Mouse (Mus musculus): Measurements from ENCODE around the gene Trabd2b. TPM values are rescaled to one million over a fixed set of nuclear protein-coding genes. Genes with fewer than 3 reads are reported as not detected.

Gene Trabd2b
- polyA plus RNA-seq, 1 experiment from 2014 or later = 2.4 TPM

GRCm38 (mm10) chr4:114405682-114406354 is 706 bp upstream of the Trabd2b start:
- H3K27me3 ChIP-seq (replicated peaks; ENCODE audit: insufficient read depth, low read length) = peaks cover 8% of the 10 kb centered on the region; the same call in 1 of the 2 replicates
- under 1% methylated on average over 15 of the region's 74 CpGs for WGBS
- peak overlapping the region; percentile 92 for H3K4me2 ChIP-seq (replicated peaks; ENCODE audit: low read depth, low read length)
- ATAC-seq = peak; percentile 89
- DNase-seq (ENCODE audit: low spot score) = peak; percentile 95
- peak overlapping the region; percentile 52 for H3K9ac ChIP-seq (replicated peaks; ENCODE audit: low read depth)
- TF ChIP-seq CTCF (IDR thresholded peaks at IDR 0.05) = peak; percentile 99
- no peak for TF ChIP-seq EP300 (IDR thresholded peaks at IDR 0.05)
- no peaks in the 10 kb centered on the region for H3K36me3 ChIP-seq (ENCODE audit: insufficient read depth, low read length)
- peak overlapping the region; percentile 63 for H3K4me3 ChIP-seq (ENCODE audit: low read depth, low read length)
- H3K9me3 ChIP-seq (ENCODE audit: low read length) = no peaks in the 10 kb centered on the region
- 0 out of 2 replicates have a peak, but pooled peaks cover 2% of the 10 kb centered on the region for H3K4me1 ChIP-seq (ENCODE audit: insufficient read depth, low read depth, low read length)
- H3K27ac ChIP-seq (ENCODE audit: low read length) = peak overlapping the region; percentile 84

- Histone ChIP-seq H3K4me2 (replicated peaks; ENCODE audit: low read depth, low read length) (peak overlapping the region; percentile 92; the same call in 1 of the 2 replicates), H3K36me3 (ENCODE audit: insufficient read depth, low read length) (no peaks in the 10 kb centered on the region), H3K27ac (ENCODE audit: low read length) (no peak overlapping the region), H3K4me1 (ENCODE audit: insufficient read depth, low read depth, low read length) (0 out of 2 replicates have a peak, but pooled peaks cover 2% of the 10 kb centered on the region), H3K9me3 (ENCODE audit: low read length) (no peaks in the 10 kb centered on the region), H3K9ac (replicated peaks; ENCODE audit: low read depth) (no peak overlapping the region), H3K4me3 (ENCODE audit: low read depth, low read length) (no peak overlapping the region), H3K27me3 (replicated peaks; ENCODE audit: insufficient read depth, low read length) (peaks cover 8% of the 10 kb centered on the region; the same call in 1 of the 2 replicates)
- ATAC-seq (no peak), DNase-seq (ENCODE audit: low spot score) (no peak)
- WGBS = 49% methylated on average over 3 of the region's 3 CpGs
- TF ChIP-seq CTCF (IDR thresholded peaks at IDR 0.05) = no peak
- TF ChIP-seq EP300 (IDR thresholded peaks at IDR 0.05) = no peak
Observed at GRCm38 (mm10) chr4:114407516-114407915, 992 bp downstream of the Trabd2b start.

- H3K4me2 ChIP-seq (replicated peaks; ENCODE audit: low read depth, low read length) = no peak overlapping the region
- no peak for TF ChIP-seq CTCF (IDR thresholded peaks at IDR 0.05)
- TF ChIP-seq EP300 (IDR thresholded peaks at IDR 0.05) = no peak
- 0 out of 2 replicates have a peak, but pooled peaks cover 2% of the 10 kb centered on the region for H3K4me1 ChIP-seq (ENCODE audit: insufficient read depth, low read depth, low read length)
- peaks cover 8% of the 10 kb centered on the region; the same call in 1 of the 2 replicates for H3K27me3 ChIP-seq (replicated peaks; ENCODE audit: insufficient read depth, low read length)
- no peak for ATAC-seq
- H3K36me3 ChIP-seq (ENCODE audit: insufficient read depth, low read length) = no peaks in the 10 kb centered on the region
- no peak overlapping the region for H3K4me3 ChIP-seq (ENCODE audit: low read depth, low read length)
- no peak overlapping the region for H3K27ac ChIP-seq (ENCODE audit: low read length)
- no peaks in the 10 kb centered on the region for H3K9me3 ChIP-seq (ENCODE audit: low read length)
- H3K9ac ChIP-seq (replicated peaks; ENCODE audit: low read depth) = no peak overlapping the region
- 95% methylated on average over 2 of the region's 2 CpGs for WGBS
- no peak for DNase-seq (ENCODE audit: low spot score)
Observed at GRCm38 (mm10) chr4:114408298-114408697, 1.8 kb downstream of the Trabd2b start.

GRCm38 (mm10) chr4:114408890-114409480 is 2.5 kb downstream of the Trabd2b start:
- Histone ChIP-seq H3K4me1 (ENCODE audit: insufficient read depth, low read depth, low read length) (0 out of 2 replicates have a peak, but pooled peaks cover 2% of the 10 kb centered on the region), H3K27me3 (replicated peaks; ENCODE audit: insufficient read depth, low read length) (peaks cover 8% of the 10 kb centered on the region; the same call in 1 of the 2 replicates), H3K4me3 (ENCODE audit: low read depth, low read length) (no peak overlapping the region), H3K27ac (ENCODE audit: low read length) (no peak overlapping the region), H3K4me2 (replicated peaks; ENCODE audit: low read depth, low read length) (no peak overlapping the region), H3K36me3 (ENCODE audit: insufficient read depth, low read length) (no peaks in the 10 kb centered on the region), H3K9me3 (ENCODE audit: low read length) (no peaks in the 10 kb centered on the region), H3K9ac (replicated peaks; ENCODE audit: low read depth) (no peak overlapping the region)
- ATAC-seq = no peak
- no peak for TF ChIP-seq CTCF (IDR thresholded peaks at IDR 0.05)
- no peak for TF ChIP-seq EP300 (IDR thresholded peaks at IDR 0.05)
- no peak for DNase-seq (ENCODE audit: low spot score)
- WGBS = 81% methylated on average over 18 of the region's 18 CpGs

- H3K27me3 ChIP-seq (replicated peaks; ENCODE audit: insufficient read depth, low read length) = peaks cover 8% of the 10 kb centered on the region; the same call in 1 of the 2 replicates
- ATAC-seq (no peak), DNase-seq (ENCODE audit: low spot score) (no peak)
- H3K4me2 ChIP-seq (replicated peaks; ENCODE audit: low read depth, low read length) = no peak overlapping the region
- 0 out of 2 replicates have a peak, but pooled peaks cover 2% of the 10 kb centered on the region for H3K4me1 ChIP-seq (ENCODE audit: insufficient read depth, low read depth, low read length)
- no peaks in the 10 kb centered on the region for H3K9me3 ChIP-seq (ENCODE audit: low read length)
- TF ChIP-seq CTCF (IDR thresholded peaks at IDR 0.05) = no peak
- TF ChIP-seq EP300 (IDR thresholded peaks at IDR 0.05) = no peak
- no peak overlapping the region for H3K9ac ChIP-seq (replicated peaks; ENCODE audit: low read depth)
- no peaks in the 10 kb centered on the region for H3K36me3 ChIP-seq (ENCODE audit: insufficient read depth, low read length)
- H3K27ac ChIP-seq (ENCODE audit: low read length) = no peak overlapping the region
- no peak overlapping the region for H3K4me3 ChIP-seq (ENCODE audit: low read depth, low read length)
Observed at GRCm38 (mm10) chr4:114409511-114409910, 3.0 kb downstream of the Trabd2b start.

- ATAC-seq = no peak
- Histone ChIP-seq H3K27ac (ENCODE audit: low read length) (no peak overlapping the region), H3K36me3 (ENCODE audit: insufficient read depth, low read length) (no peaks in the 10 kb centered on the region), H3K27me3 (replicated peaks; ENCODE audit: insufficient read depth, low read length) (peaks cover 8% of the 10 kb centered on the region; the same call in 1 of the 2 replicates), H3K9ac (replicated peaks; ENCODE audit: low read depth) (no peak overlapping the region), H3K4me2 (replicated peaks; ENCODE audit: low read depth, low read length) (no peak overlapping the region), H3K4me3 (ENCODE audit: low read depth, low read length) (no peak overlapping the region), H3K4me1 (ENCODE audit: insufficient read depth, low read depth, low read length) (0 out of 2 replicates have a peak, but pooled peaks cover 2% of the 10 kb centered on the region), H3K9me3 (ENCODE audit: low read length) (no peaks in the 10 kb centered on the region)
- DNase-seq (ENCODE audit: low spot score) = no peak
- WGBS = 56% methylated on average over 3 of the region's 3 CpGs
- TF ChIP-seq CTCF (IDR thresholded peaks at IDR 0.05) (no peak), EP300 (IDR thresholded peaks at IDR 0.05) (no peak)
Observed at GRCm38 (mm10) chr4:114410026-114410425, 3.5 kb downstream of the Trabd2b start.

All from lung, postnatal 0 days (tissue).